Mouse (Mus musculus) midbrain, embryonic 16.5 days (tissue): ENCODE results near the gene Gramd1b. TPM values are rescaled to one million over a fixed set of nuclear protein-coding genes. Genes with fewer than 3 reads are reported as not detected.

ENCODE experiments used
- ATAC-seq: fragments of 200-750 bp; cut with Nextera tagmentation; 2 replicates; pipeline ENCODE4 v1.8.0; 2017; ENCODE audit warnings: moderate TSS enrichment
- H3K27ac ChIP-seq: fragments of 300-500 bp; sonication (generic); 2 replicates; pipeline ENCODE4 v1.5.1; 2014; ENCODE audit warnings: mild to moderate bottlenecking, low read length, mixed read lengths
- H3K27me3 ChIP-seq: fragments of 300-500 bp; sonication (generic); 2 replicates; pipeline ENCODE4 v1.6.1; 2014; ENCODE audit warnings: low read depth, low read length, mixed read lengths; ENCODE audit not compliant: control insufficient read depth, insufficient read depth
- H3K36me3 ChIP-seq: fragments of 300-500 bp; sonication (generic); 2 replicates; pipeline ENCODE4 v1.6.1; 2014; ENCODE audit warnings: mild to moderate bottlenecking, low read length, moderate library complexity, mixed read lengths; ENCODE audit not compliant: control insufficient read depth, insufficient read depth
- H3K4me1 ChIP-seq: fragments of 300-500 bp; sonication (generic); 2 replicates; pipeline ENCODE4 v1.6.1; 2014; ENCODE audit warnings: mild to moderate bottlenecking, low read length, mixed read lengths; ENCODE audit not compliant: control insufficient read depth, insufficient read depth
- H3K4me2 ChIP-seq: fragments of 300-500 bp; sonication (generic); 2 replicates; pipeline ENCODE4 v1.6.1; 2014; ENCODE audit warnings: mild to moderate bottlenecking, low read length, mixed read lengths
- H3K4me3 ChIP-seq: fragments of 300-500 bp; sonication (generic); 2 replicates; pipeline ENCODE4 v1.5.1; 2014; ENCODE audit warnings: low read depth, mild to moderate bottlenecking, low read length, moderate library complexity, mixed read lengths
- H3K9ac ChIP-seq: fragments of 300-500 bp; sonication (generic); 2 replicates; pipeline ENCODE4 v1.6.1; 2014; ENCODE audit warnings: low read depth, low read length, mixed read lengths
- H3K9me3 ChIP-seq: fragments of 300-500 bp; sonication (generic); replicated peaks from 2 replicates; pipeline ENCODE4 v1.6.1; 2014; ENCODE audit warnings: mild to moderate bottlenecking, low read length, mixed read lengths; ENCODE audit not compliant: control insufficient read depth, poor library complexity, severe bottlenecking
- WGBS: fragments of 180-500 bp; shearing (Covaris S2); extraction: QIAGEN DNeasy Blood & Tissue Kit; methylation state at CpG from one replicate; pipeline ENCODE4 v1.1.7; 2014; 5-methylcytosine and 5-hydroxymethylcytosine counted together
- polyA plus RNA-seq: library from polyadenylated mRNA; unstranded; fragments of >200 nt; fragmentation: Nextera tagmentation; extraction: Ambion mirVana; gene quantifications from 2 replicates; pipeline ENCODE4 v1.2.1, GENCODE M21; 2015

Gene Gramd1b
- polyA plus RNA-seq, 1 experiment from 2014 or later: 20.3 TPM

DNA sequence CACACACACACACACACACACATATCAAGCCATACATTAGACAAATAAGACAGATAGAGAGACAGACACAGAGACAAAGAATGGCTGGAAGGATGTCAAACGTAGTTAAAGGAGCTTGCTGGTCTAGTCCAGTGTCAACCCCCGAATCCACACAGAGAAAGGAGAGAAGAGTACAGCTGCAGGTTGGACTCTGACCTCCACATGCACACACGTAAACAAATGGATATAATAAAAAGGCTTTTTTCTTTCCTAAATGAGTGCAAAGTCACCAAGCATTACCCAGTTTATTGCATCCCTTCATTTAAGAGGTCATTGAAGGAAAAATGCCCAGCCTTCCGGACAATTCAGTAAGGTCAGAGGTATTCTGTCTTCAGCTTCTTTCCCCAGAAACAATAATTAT is 161.0 kb downstream of the Gramd1b start:
- ATAC-seq: no peak

GRCm38 (mm10) chr9:40366795-40367194 is 164.4 kb downstream of the Gramd1b start:
- no peak overlapping the region for H3K4me3 ChIP-seq
- H3K36me3 ChIP-seq: no peaks in the 10 kb centered on the region
- H3K4me1 ChIP-seq: peaks cover 6% of the 10 kb centered on the region; the same call in 1 of the 2 replicates
- H3K4me2 ChIP-seq: no peak overlapping the region
- H3K27ac ChIP-seq: no peak overlapping the region
- no peak for ATAC-seq
- no peaks in the 10 kb centered on the region for H3K27me3 ChIP-seq
- H3K9ac ChIP-seq: no peak overlapping the region
- 94% methylated on average over 7 of the region's 8 CpGs for WGBS
- H3K9me3 ChIP-seq: no peaks in the 10 kb centered on the region

More for the DNA sequence above, 161.0 kb downstream of the Gramd1b start:
- no peak overlapping the region for H3K9ac ChIP-seq
- no peak overlapping the region for H3K4me3 ChIP-seq
- no peaks in the 10 kb centered on the region for H3K27me3 ChIP-seq
- 88% methylated on average over 4 of the region's 4 CpGs for WGBS
- no peaks in the 10 kb centered on the region for H3K9me3 ChIP-seq
- no peak overlapping the region for H3K27ac ChIP-seq
- H3K36me3 ChIP-seq: no peaks in the 10 kb centered on the region
- H3K4me2 ChIP-seq: no peak overlapping the region
- peaks cover 13% of the 10 kb centered on the region for H3K4me1 ChIP-seq

GRCm38 (mm10) chr9:40364312-40364711 is 166.9 kb downstream of the Gramd1b start:
- no peak overlapping the region for H3K4me2 ChIP-seq
- peaks cover 6% of the 10 kb centered on the region; the same call in 1 of the 2 replicates for H3K4me1 ChIP-seq
- H3K27me3 ChIP-seq: no peaks in the 10 kb centered on the region
- H3K4me3 ChIP-seq: no peak overlapping the region
- no peaks in the 10 kb centered on the region for H3K36me3 ChIP-seq
- 71% methylated on average over 7 of the region's 7 CpGs for WGBS
- no peak overlapping the region for H3K9ac ChIP-seq
- no peak for ATAC-seq
- no peak overlapping the region for H3K27ac ChIP-seq
- H3K9me3 ChIP-seq: no peaks in the 10 kb centered on the region

- Histone ChIP-seq H3K36me3 (no peaks in the 10 kb centered on the region), H3K9ac (no peak overlapping the region), H3K4me1 (peaks cover 13% of the 10 kb centered on the region), H3K9me3 (no peaks in the 10 kb centered on the region), H3K27ac (no peak overlapping the region), H3K4me2 (no peak overlapping the region), H3K4me3 (no peak overlapping the region), H3K27me3 (no peaks in the 10 kb centered on the region)
- 88% methylated on average over 6 of the region's 6 CpGs for WGBS
- ATAC-seq: no peak
Measured at GRCm38 (mm10) chr9:40361970-40362369, 169.2 kb downstream of the Gramd1b start.

GRCm38 (mm10) chr9:40358408-40358896 is 172.7 kb downstream of the Gramd1b start:
- WGBS: 15% methylated on average over 8 of the region's 8 CpGs
- no peak overlapping the region for H3K4me3 ChIP-seq

DNA sequence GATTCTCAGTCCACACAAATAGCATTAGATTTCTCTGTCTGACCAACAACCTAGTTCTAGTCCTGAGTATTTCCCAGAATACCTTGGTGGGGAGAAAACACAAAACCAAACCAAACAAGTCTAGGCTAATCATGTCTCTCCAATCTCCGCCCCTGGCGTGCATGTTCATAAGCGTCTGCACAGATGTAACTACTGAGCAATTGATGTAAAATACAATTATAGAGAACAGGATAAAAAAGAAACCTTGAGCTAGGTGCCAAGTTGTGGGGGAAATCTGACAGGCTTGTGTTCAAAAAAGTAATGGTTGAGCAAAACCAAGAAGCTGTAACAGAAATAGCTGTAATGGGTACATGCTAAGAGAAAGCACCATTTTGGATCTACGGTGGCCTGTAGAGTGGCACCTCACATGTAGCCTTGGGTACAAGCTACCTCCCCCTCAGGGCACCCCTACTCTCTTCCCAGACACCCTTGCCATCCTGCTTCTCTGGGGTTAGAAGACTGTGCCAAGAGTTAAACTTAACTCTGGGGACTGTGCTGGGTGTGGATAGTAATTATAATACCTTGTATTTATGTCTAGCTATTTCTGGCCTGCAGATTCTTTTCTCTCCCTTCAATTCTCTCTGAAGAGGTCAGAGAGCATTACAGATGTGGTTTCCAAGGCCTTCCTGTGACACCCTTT is 174.3 kb downstream of the Gramd1b start:
- H3K36me3 ChIP-seq: no peaks in the 10 kb centered on the region
- no peaks in the 10 kb centered on the region for H3K9me3 ChIP-seq
- no peak overlapping the region for H3K4me3 ChIP-seq
- WGBS: 99% methylated on average over 4 of the region's 4 CpGs
- H3K4me2 ChIP-seq: no peak overlapping the region
- no peak overlapping the region for H3K27ac ChIP-seq
- peaks cover 8% of the 10 kb centered on the region; the same call in 1 of the 2 replicates for H3K4me1 ChIP-seq
- ATAC-seq: no peak
- no peak overlapping the region for H3K9ac ChIP-seq
- H3K27me3 ChIP-seq: no peaks in the 10 kb centered on the region

More at GRCm38 (mm10) chr9:40358408-40358896, 172.7 kb downstream of the Gramd1b start:
- H3K27me3 ChIP-seq: no peaks in the 10 kb centered on the region
- no peak overlapping the region for H3K9ac ChIP-seq
- no peak overlapping the region for H3K27ac ChIP-seq
- H3K36me3 ChIP-seq: no peaks in the 10 kb centered on the region
- peak; percentile 50 for ATAC-seq
- peaks cover 8% of the 10 kb centered on the region; the same call in 1 of the 2 replicates for H3K4me1 ChIP-seq
- no peaks in the 10 kb centered on the region for H3K9me3 ChIP-seq
- H3K4me2 ChIP-seq: 0 out of 2 replicates have a peak overlapping the region, but pooled peaks have one; percentile 1

GRCm38 (mm10) chr9:40356368-40356767 is 174.8 kb downstream of the Gramd1b start:
- Histone ChIP-seq H3K36me3 (no peaks in the 10 kb centered on the region), H3K9me3 (no peaks in the 10 kb centered on the region), H3K4me1 (peaks cover 8% of the 10 kb centered on the region; the same call in 1 of the 2 replicates), H3K4me2 (no peak overlapping the region), H3K27ac (no peak overlapping the region), H3K4me3 (no peak overlapping the region), H3K27me3 (no peaks in the 10 kb centered on the region), H3K9ac (no peak overlapping the region)
- 90% methylated on average over 5 of the region's 5 CpGs for WGBS
- no peak for ATAC-seq

DNA sequence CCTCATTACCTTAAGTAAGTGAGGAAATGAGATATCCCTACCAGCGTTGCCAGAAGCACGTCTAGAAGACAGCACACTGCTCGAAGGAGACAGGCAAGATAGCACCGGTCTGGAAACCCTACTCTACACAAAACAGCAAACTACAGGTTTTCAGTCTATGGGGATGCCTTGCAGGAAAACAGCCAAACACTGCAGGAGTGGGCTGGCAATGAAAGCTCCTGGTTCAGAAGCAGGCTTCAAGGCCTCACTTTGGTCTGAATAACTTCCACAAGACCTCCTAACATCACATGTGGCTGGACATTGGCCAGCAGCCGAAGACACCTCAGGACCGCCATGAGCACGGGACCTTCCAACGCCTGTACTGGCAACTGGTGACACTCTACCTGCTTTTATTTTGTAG is 175.8 kb downstream of the Gramd1b start:
- peaks cover 8% of the 10 kb centered on the region; the same call in 1 of the 2 replicates for H3K4me1 ChIP-seq
- H3K9ac ChIP-seq: no peak overlapping the region
- H3K4me2 ChIP-seq: no peak overlapping the region
- no peak overlapping the region for H3K27ac ChIP-seq
- H3K4me3 ChIP-seq: no peak overlapping the region
- H3K9me3 ChIP-seq: no peaks in the 10 kb centered on the region
- 97% methylated on average over 8 of the region's 8 CpGs for WGBS
- H3K36me3 ChIP-seq: no peaks in the 10 kb centered on the region
- H3K27me3 ChIP-seq: no peaks in the 10 kb centered on the region
- no peak for ATAC-seq

DNA sequence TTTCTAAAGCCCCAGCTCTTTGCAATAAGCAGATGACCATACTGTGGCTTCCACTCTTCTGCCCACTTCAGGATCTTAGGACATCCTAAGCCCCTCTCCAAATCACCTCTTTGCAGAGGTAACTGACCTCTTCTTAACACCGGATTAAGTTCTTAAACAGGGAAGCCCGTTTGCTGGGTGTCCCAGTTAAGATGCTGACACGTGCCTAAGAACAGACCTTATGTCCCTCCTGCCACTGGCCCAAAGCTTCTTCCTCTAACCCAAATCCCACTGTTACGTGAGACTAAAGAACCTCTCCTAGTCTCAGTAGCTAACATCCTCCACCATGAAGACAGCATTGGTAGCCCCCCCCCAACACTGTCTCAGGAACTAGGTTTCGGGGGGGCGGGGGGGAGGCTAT is 177.6 kb downstream of the Gramd1b start:
- Histone ChIP-seq H3K27ac (no peak overlapping the region), H3K9me3 (no peaks in the 10 kb centered on the region), H3K27me3 (no peaks in the 10 kb centered on the region), H3K9ac (no peak overlapping the region), H3K4me2 (no peak overlapping the region), H3K4me3 (no peak overlapping the region), H3K36me3 (no peaks in the 10 kb centered on the region), H3K4me1 (peaks cover 5% of the 10 kb centered on the region; the same call in 1 of the 2 replicates)
- no peak for ATAC-seq
- WGBS: 72% methylated on average over 6 of the region's 6 CpGs
